Mouse (Mus musculus) CH12.LX (cell line): ENCODE results near the gene Slc9a4. TPM values are rescaled to one million over a fixed set of nuclear protein-coding genes. Genes with fewer than 3 reads are reported as not detected.

ENCODE experiments used
- DNase-seq: peaks from one replicate; pipeline ENCODE4 v3.0.0-alpha.2; 2013; ENCODE audit errors: extremely low read depth
- H3K27ac ChIP-seq: 2 replicates; pipeline ENCODE4 v1.5.1; 2012; ENCODE audit warnings: low read depth, mild to moderate bottlenecking, control low read depth, moderate library complexity; ENCODE audit not compliant: insufficient read depth
- H3K27me3 ChIP-seq: replicated peaks from 2 replicates; pipeline ENCODE3; 2012; ENCODE audit warnings: inconsistent platforms
- H3K36me3 ChIP-seq, 2 experiments: replicated peaks in 1 of 2; 2 replicates each; pipeline versions ENCODE3 to v1.6.1; 2012; ENCODE audit warnings: inconsistent platforms in 1 of 2, low read length in 1 of 2, mild to moderate bottlenecking in 1 of 2, mixed read lengths in 1 of 2, moderate library complexity in 1 of 2; ENCODE audit not compliant: control insufficient read depth in 1 of 2, insufficient read depth in 1 of 2
- H3K4me1 ChIP-seq, 2 experiments: 2 replicates each; pipeline ENCODE4 v1.6.1; 2012; ENCODE audit warnings: inconsistent platforms in 1 of 2, moderate library complexity in 1 of 2; ENCODE audit not compliant: insufficient read depth in 2 of 2, control insufficient read depth in 1 of 2
- H3K4me2 ChIP-seq: 2 replicates; pipeline ENCODE4 v1.6.1; 2012; ENCODE audit warnings: low read depth, mild to moderate bottlenecking, control low read depth; ENCODE audit not compliant: poor library complexity, insufficient read depth, severe bottlenecking
- H3K4me3 ChIP-seq, 3 experiments: fragments of 150-350 bp in 1 of 3; sonication (generic) in 1 of 3; replicated peaks in 1 of 3; 2 replicates each; pipeline versions ENCODE3 to v1.5.1; 2011 to 2012; ENCODE audit warnings: low read depth in 2 of 3, low read length in 2 of 3, mild to moderate bottlenecking in 2 of 3, moderate library complexity in 2 of 3, control low read depth in 1 of 3, improper control_type of control experiment in 1 of 3, inconsistent platforms in 1 of 3, mixed read lengths in 1 of 3; ENCODE audit not compliant: poor library complexity in 1 of 3
- H3K79me2 ChIP-seq: replicated peaks from 2 replicates; pipeline ENCODE4 v1.6.1; 2012; ENCODE audit warnings: mild to moderate bottlenecking, moderate library complexity; ENCODE audit not compliant: control insufficient read depth, poor library complexity, insufficient read depth, severe bottlenecking; ENCODE audit errors: extremely low read depth
- H3K9ac ChIP-seq: 2 replicates; pipeline ENCODE4 v1.6.1; 2012; ENCODE audit warnings: low read depth, mild to moderate bottlenecking, control low read depth, moderate library complexity; ENCODE audit not compliant: insufficient read depth
- H3K9me3 ChIP-seq: replicated peaks from 2 replicates; pipeline ENCODE3; 2012; ENCODE audit warnings: low read length, inconsistent platforms, mixed read lengths
- CHD2 ChIP-seq: IDR thresholded peaks from 2 replicates; pipeline ENCODE4 v1.6.1; 2011; ENCODE audit warnings: low read length, improper control_type of control experiment
- E2F4 ChIP-seq: IDR thresholded peaks from 2 replicates; pipeline ENCODE4 v1.6.1; 2011; ENCODE audit warnings: low read depth, low read length, improper control_type of control experiment; ENCODE audit not compliant: insufficient replicate concordance
- ELF1 ChIP-seq: IDR thresholded peaks from 2 replicates; pipeline ENCODE4 v1.6.1; 2014; ENCODE audit warnings: low read depth, mild to moderate bottlenecking, inconsistent platforms, low read length, improper control_type of control experiment
- ETS1 ChIP-seq: conservative IDR thresholded peaks from 2 replicates; pipeline ENCODE4 v1.6.1; 2012; ENCODE audit warnings: low read depth, mild to moderate bottlenecking, inconsistent platforms, low read length, improper control_type of control experiment, moderate library complexity
- IRF4 ChIP-seq: IDR thresholded peaks from 2 replicates; pipeline ENCODE4 v1.6.1; 2014; ENCODE audit warnings: low read depth, mild to moderate bottlenecking, inconsistent platforms, low read length, improper control_type of control experiment
- JUN ChIP-seq: IDR thresholded peaks from 2 replicates; pipeline ENCODE4 v1.6.1; 2011; ENCODE audit warnings: low read depth, mild to moderate bottlenecking, low read length, improper control_type of control experiment, moderate library complexity; ENCODE audit not compliant: insufficient read depth
- JUND ChIP-seq: conservative IDR thresholded peaks from 2 replicates; pipeline ENCODE4 v1.6.1; 2011; ENCODE audit warnings: low read depth, low read length, improper control_type of control experiment
- KAT2A ChIP-seq: IDR thresholded peaks from 2 replicates; pipeline ENCODE4 v1.6.1; 2012; ENCODE audit warnings: low read length, improper control_type of control experiment, inconsistent platforms; ENCODE audit not compliant: insufficient replicate concordance
- MAX ChIP-seq: IDR thresholded peaks from 2 replicates; pipeline ENCODE4 v1.6.1; 2011; ENCODE audit warnings: low read length, improper control_type of control experiment
- MXI1 ChIP-seq: IDR thresholded peaks from 2 replicates; pipeline ENCODE4 v1.6.1; 2011; ENCODE audit warnings: mild to moderate bottlenecking, low read depth, low read length, improper control_type of control experiment
- POLR2A ChIP-seq: IDR thresholded peaks from 2 replicates; pipeline ENCODE4 v1.6.1; 2011; ENCODE audit warnings: low read depth, mild to moderate bottlenecking, improper control_type of control experiment, low read length
- RAD21 ChIP-seq: IDR thresholded peaks from 2 replicates; pipeline ENCODE4 v1.6.1; 2011; ENCODE audit warnings: low read depth, mild to moderate bottlenecking, low read length, improper control_type of control experiment, moderate library complexity
- RCOR1 ChIP-seq: conservative IDR thresholded peaks from 2 replicates; pipeline ENCODE4 v1.6.1; 2012; ENCODE audit warnings: low read depth, mild to moderate bottlenecking, inconsistent platforms, low read length, improper control_type of control experiment
- SIN3A ChIP-seq: IDR thresholded peaks from 2 replicates; pipeline ENCODE4 v1.6.1; 2012; ENCODE audit warnings: low read length, improper control_type of control experiment, inconsistent platforms
- SMC3 ChIP-seq: IDR thresholded peaks from 2 replicates; pipeline ENCODE4 v1.6.1; 2011; ENCODE audit warnings: low read depth, low read length, improper control_type of control experiment
- UBTF ChIP-seq: IDR thresholded peaks from 2 replicates; pipeline ENCODE4 v1.6.1; 2012; ENCODE audit warnings: low read depth, mild to moderate bottlenecking, inconsistent platforms, low read length, improper control_type of control experiment, moderate library complexity
- ZNF384 ChIP-seq: IDR thresholded peaks from 2 replicates; pipeline ENCODE4 v1.6.1; 2012; ENCODE audit warnings: low read depth, low read length, improper control_type of control experiment, inconsistent platforms
- dilution Hi-C: fragments of 300-500 bp; cut with MboI; formaldehyde crosslinking; loops from 2 replicates; pipeline ENCODE4 v1.14.3; 2020; ENCODE audit warnings: low sequenced_read_pairs; ENCODE audit not compliant: extremely low pct_unique_long_range_greater_than_20kb, extremely low pct_ligation_motif_present
- in situ Hi-C: fragments of 300-500 bp; cut with MboI; formaldehyde crosslinking; loops from 3 replicates; pipeline ENCODE4 v1.14.3; 2019; ENCODE audit warnings: low sequenced_read_pairs, low pct_ligation_motif_present, low pct_unique_long_range_greater_than_20kb, mixed read lengths
- polyA plus RNA-seq: library from polyadenylated mRNA; unstranded; fragments of >175 nt; gene quantifications from 2 replicates; pipeline ENCODE4 v1.2.1, GENCODE M21; 2012; ENCODE audit warnings: low read depth; ENCODE audit not compliant: insufficient read length
- total RNA-seq, 2 experiments: library from RNA; depleted of rRNA; stranded (reverse); fragments of 300-350 nt in 1 of 2; fragments of >200 nt in 1 of 2; gene quantifications; 2 replicates each; pipeline ENCODE4 v1.2.3; 2012 to 2014

Slc9a4 gene
- total and polyA plus RNA-seq, 3 experiments: 0.07 to 0.31 TPM; not detected in 1

GRCm38 (mm10) chr1:40670025-40670424, 90.1 kb downstream of the Slc9a4 start:
- no peak for DNase-seq
- in situ Hi-C loops: loop anchor here (25.0 kb wide), 1 partner anchor 283 kb away; no protein-coding TSS in a partner anchor
- dilution Hi-C loops: no loop called here

GRCm38 (mm10) chr1:40671490-40671889, 91.6 kb downstream of the Slc9a4 start:
- Histone ChIP-seq H3K36me3 (no peaks in the 10 kb centered on the region), H3K4me2 (no peak overlapping the region), H3K79me2 (no peaks in the 10 kb centered on the region), H3K27ac (no peak overlapping the region), H3K9ac (no peak overlapping the region), H3K27me3 (no peaks in the 10 kb centered on the region), H3K4me3 (no peak overlapping the region), H3K4me1 (no peaks in the 10 kb centered on the region), H3K9me3 (no peaks in the 10 kb centered on the region)
- no peak for TF ChIP-seq RCOR1
- no peak for TF ChIP-seq POLR2A
- TF ChIP-seq SIN3A: no peak
- no peak for TF ChIP-seq CHD2
- TF ChIP-seq JUN: no peak
- TF ChIP-seq ELF1: no peak
- TF ChIP-seq SMC3: no peak
- TF ChIP-seq ZNF384: no peak
- no peak for TF ChIP-seq IRF4
- no peak for TF ChIP-seq JUND
- TF ChIP-seq E2F4: no peak
- TF ChIP-seq UBTF: no peak
- no peak for TF ChIP-seq ETS1
- TF ChIP-seq MAX: no peak
- TF ChIP-seq KAT2A: no peak
- DNase-seq: no peak
- in situ Hi-C loops (loop anchor here (25.0 kb wide), 1 partner anchor 284 kb away; no protein-coding TSS in a partner anchor), dilution Hi-C loops (no loop called here)

More at GRCm38 (mm10) chr1:40670025-40670424, 90.1 kb downstream of the Slc9a4 start:
- Histone ChIP-seq H3K9me3 (no peaks in the 10 kb centered on the region), H3K9ac (no peak overlapping the region), H3K4me2 (no peak overlapping the region), H3K36me3 (no peaks in the 10 kb centered on the region), H3K27ac (no peak overlapping the region), H3K4me3 (no peak overlapping the region), H3K27me3 (no peaks in the 10 kb centered on the region), H3K4me1 (no peaks in the 10 kb centered on the region; a peak in 1 of 4 replicates), H3K79me2 (no peaks in the 10 kb centered on the region)
- no peak for TF ChIP-seq RAD21
- TF ChIP-seq POLR2A: no peak
- TF ChIP-seq MXI1: no peak
